Mouse (Mus musculus): Measurements from ENCODE around the gene Cldn14.

DNA sequence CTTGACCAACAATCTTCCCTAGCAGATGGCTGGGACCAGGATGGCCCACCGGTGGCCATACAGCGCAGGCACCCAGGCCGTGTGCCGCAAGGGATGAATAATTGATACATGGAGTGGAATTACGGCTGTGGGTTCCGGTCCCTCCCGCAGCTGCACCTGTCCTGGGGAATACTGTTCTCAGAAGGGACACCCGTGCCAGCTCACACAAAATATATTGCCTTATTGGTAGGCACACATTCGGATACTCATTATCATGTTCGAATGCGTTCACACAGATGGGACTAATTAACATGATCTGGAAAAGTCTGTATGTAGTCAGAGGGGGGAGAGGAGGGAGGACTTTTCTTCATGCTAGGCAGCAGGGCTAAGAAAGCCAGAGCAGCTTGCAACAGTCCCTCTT lies 37.6 kb downstream of the Cldn14 start:
- TF ChIP-seq POLR2A (IDR thresholded peaks at IDR 0.05; ENCODE audit: low read depth, low read length), result no peak
- no peak for TF ChIP-seq CTCF (IDR thresholded peaks at IDR 0.05; ENCODE audit: borderline replicate concordance, insufficient read depth, low read length)
